Mouse (Mus musculus): ENCODE results near the gene Tnnt3.

Gene Tnnt3

GRCm38 (mm10) chr7:142563168-142563567 is 64.5 kb downstream of the Tnnt3 start:
- in situ Hi-C loops (cut with MseI, MboI): no loop called here

- in situ Hi-C loops (cut with MseI, MboI): no loop called here
Observed at GRCm38 (mm10) chr7:142564955-142565643, 66.5 kb downstream of the Tnnt3 start.

All from mouse trophoblast stem cell (cell line).